Mouse (Mus musculus): ENCODE data around the gene Ghr.

Gene Ghr

DNA sequence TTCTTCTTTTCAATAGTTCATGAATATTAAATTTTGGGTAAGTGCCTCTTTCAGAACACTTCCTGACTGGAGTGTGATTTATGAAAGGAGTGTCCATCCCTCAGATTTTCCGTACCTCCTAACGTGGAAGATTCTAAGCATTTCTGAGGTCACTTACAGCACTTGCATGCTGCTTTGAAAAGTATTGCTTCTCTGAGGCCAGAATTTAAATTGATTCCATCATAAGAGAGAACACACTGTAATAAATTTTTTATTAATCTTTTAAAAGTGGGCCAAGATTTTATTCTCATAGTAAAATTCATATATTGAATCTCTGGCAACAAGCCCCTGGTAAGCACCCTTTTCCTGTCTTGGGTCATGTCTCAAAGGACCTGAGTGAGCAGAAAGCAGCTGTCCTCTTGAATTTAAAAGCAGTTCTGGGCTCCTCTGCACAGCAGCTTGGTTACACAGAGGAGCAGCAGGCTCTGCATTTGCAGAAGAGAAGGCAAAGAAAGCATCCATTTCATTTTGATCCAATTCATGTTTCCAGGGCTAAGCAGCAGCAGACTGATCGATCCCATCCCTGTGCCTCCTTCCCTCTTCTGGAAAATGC, 46.9 kb downstream of the Ghr start:
- no peak for DNase-seq (ENCODE audit: low read depth, low spot score)

DNA sequence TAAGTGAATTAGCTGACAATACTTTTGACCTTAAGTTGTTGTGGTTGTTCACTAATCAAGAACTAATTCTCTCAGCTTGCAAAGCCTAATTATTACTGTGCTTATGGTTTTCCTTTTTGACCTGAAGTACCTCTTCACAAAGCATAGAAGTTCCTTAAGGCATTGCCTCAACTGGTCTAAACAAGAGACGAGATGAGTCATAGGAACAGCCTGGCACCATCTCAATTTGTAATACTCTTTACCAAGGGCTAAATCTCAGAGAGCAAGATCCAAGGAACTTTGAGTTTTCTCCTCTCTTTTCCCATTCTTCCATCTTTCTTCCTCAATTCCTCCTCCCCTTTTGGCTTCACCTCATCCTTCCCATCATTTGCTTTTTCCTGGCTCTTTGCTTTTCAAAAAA, 69.3 kb downstream of the Ghr start:
- DNase-seq (ENCODE audit: low read depth, low spot score): no peak

DNA sequence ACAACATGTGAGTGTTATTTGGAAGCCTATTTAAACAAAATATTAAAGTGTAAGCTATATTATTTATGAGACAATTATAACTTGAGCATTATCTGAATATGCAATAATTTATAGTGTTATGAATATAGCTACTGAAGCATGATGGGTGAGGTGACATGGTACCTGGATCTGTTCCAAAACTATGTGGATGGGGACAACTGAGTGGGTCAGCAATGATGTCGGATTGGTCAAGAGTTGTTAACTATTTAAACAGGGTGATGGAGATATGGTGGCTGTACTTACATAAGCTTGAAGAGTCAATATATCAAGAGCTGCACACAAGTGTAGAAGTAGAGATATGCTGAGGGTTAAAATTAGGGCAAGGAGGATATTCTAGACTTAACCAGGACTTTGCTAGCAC, 70.9 kb downstream of the Ghr start:
- no peak for DNase-seq (ENCODE audit: low read depth, low spot score)

DNA sequence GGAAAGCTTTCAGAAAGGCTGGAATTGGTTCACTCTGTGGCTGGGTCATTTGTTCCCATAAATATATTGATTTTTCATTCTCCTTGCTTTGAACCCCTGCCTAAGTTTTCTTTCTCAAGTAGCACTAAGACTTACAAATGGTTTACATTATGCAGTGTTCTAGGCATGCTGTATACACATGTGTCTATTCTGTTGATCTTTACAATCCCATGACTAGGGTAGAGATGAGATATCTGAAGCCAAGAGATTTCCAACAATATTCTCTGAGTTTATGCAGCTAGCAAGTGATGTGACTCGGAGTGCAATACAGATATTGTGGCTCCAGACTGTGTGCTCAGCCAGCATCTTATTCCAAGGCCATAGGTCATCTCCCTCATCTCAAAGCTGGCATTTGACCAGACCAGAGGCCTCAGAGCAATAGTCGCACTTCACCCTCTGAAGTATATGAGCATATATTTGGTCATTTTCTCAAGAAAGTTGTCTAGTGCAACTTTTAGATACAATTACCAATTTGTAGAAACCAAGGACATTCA, 71.6 kb downstream of the Ghr start:
- DNase-seq (ENCODE audit: low read depth, low spot score): no peak

- peak; percentile 6 for DNase-seq (ENCODE audit: low read depth, low spot score)
Observed at GRCm38 (mm10) chr15:3509089-3509488, 74.2 kb downstream of the Ghr start.

DNA sequence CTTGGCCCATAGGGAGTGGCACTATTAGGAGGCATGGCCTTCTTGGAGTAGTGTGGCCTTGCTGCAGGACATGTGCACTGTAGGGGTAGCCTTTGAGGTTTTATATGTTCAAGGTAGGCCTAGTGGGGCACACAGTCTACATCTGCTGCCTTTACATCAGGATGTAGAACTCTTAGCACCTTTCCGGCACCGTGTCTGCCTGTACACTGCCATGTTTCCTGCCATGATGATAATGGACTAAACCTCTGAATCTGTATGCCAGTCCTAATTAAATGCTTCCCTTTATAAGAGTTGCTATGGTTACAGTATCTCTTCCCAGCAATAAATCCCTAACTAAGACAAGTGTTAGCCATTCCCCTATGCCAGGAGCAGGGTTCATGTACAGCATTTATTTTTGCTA, 76.0 kb downstream of the Ghr start:
- DNase-seq (ENCODE audit: low read depth, low spot score): no peak

GRCm38 (mm10) chr15:3504700-3505099, 78.6 kb downstream of the Ghr start:
- DNase-seq (ENCODE audit: low read depth, low spot score): no peak

DNA sequence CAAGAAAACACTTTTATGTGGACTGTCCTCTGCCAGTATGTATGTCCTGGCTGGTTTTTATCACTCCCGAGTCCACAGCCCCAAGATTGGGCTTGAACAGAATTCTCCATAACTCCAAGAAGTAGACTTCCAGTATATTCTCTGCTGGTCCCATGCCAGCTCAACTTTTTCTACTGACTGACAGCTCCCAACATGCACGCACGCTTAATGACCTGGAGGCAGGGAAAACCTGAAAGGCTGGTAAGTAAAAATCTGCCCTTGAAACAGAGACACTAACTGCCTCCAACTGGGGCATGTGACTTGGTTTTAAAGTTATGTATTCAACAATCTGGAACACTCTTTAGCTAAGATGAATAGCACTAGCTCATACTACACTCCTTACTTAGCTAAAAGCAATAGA, 81.6 kb downstream of the Ghr start:
- DNase-seq (ENCODE audit: low read depth, low spot score): no peak

GRCm38 (mm10) chr15:3499020-3499419, 84.3 kb downstream of the Ghr start:
- DNase-seq (ENCODE audit: low read depth, low spot score): no peak

- DNase-seq (ENCODE audit: low read depth, low spot score): no peak
Observed at GRCm38 (mm10) chr15:3497946-3498580, 85.2 kb downstream of the Ghr start.

GRCm38 (mm10) chr15:3490868-3491267, 92.4 kb downstream of the Ghr start:
- DNase-seq (ENCODE audit: low read depth, low spot score): no peak

DNA sequence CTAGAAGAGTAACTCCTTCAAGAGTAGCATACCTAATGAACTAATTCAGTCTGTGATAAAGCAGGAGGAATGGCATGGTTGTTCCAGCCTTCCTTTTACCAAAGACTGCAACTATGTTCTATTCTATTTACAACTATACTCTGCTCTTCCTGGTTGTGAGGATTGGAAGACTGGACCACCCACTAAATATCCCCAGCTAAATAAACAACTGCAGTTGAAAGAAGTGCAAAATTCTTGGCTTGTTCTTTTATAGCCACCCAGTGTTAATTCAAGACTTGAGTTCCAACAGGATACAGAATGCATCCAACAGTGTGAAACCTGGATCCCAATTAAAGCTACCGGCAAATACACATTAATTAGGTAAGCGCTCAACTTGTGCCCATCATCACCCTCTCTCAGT, 93.3 kb downstream of the Ghr start:
- no peak for DNase-seq (ENCODE audit: low read depth, low spot score)

- DNase-seq (ENCODE audit: low read depth, low spot score): no peak
Observed at GRCm38 (mm10) chr15:3489180-3489579, 94.1 kb downstream of the Ghr start.

DNA sequence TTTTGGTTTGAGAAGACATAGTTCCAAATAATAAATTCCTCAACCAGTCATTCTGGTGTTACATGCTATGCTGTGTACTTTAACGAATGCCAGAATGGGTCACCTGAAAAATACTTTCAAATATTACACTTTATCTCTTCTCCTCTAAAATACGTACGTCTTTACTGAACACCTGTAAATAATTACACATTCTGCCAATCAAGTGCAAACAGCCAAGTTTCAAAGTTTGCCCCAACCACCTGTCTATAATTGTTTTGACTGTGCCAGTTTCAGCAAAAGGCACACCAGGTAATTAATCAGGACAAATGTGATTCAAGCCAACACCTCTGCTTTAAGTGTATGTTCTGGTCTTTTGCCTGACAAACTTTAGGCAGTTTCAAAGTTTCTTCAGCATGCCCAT, 94.7 kb downstream of the Ghr start:
- DNase-seq (ENCODE audit: low read depth, low spot score): no peak

DNA sequence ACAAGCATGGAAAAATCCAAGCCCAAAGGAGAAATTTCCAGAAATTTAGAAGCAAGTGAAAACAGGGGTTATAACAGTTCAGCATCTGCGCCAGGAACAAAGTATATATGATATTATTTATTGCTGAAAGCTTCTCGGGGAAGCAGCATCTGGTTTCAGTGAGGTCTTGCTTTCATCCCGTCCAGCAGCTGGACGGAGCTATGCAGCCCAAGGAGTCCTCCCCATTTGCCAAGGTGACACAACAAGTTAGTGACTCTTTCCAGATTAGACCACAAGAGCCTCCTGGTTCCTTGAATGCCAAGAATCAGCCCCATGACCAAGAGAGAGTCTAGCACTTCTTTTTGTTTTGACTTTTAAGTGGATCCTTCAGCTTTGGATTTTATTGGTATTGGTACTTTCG, 96.6 kb downstream of the Ghr start:
- no peak for DNase-seq (ENCODE audit: low read depth, low spot score)

GRCm38 (mm10) chr15:3485367-3485766, 97.9 kb downstream of the Ghr start:
- no peak for DNase-seq (ENCODE audit: low read depth, low spot score)

- DNase-seq (ENCODE audit: low read depth, low spot score): no peak
Observed at GRCm38 (mm10) chr15:3483451-3483850, 99.8 kb downstream of the Ghr start.

- DNase-seq (ENCODE audit: low read depth, low spot score): no peak
Observed at GRCm38 (mm10) chr15:3469230-3469629, 114.1 kb downstream of the Ghr start.

GRCm38 (mm10) chr15:3466608-3467007, 116.7 kb downstream of the Ghr start:
- no peak for DNase-seq (ENCODE audit: low read depth, low spot score)

- no peak for DNase-seq (ENCODE audit: low read depth, low spot score)
Observed at GRCm38 (mm10) chr15:3464754-3465153, 118.5 kb downstream of the Ghr start.

DNA sequence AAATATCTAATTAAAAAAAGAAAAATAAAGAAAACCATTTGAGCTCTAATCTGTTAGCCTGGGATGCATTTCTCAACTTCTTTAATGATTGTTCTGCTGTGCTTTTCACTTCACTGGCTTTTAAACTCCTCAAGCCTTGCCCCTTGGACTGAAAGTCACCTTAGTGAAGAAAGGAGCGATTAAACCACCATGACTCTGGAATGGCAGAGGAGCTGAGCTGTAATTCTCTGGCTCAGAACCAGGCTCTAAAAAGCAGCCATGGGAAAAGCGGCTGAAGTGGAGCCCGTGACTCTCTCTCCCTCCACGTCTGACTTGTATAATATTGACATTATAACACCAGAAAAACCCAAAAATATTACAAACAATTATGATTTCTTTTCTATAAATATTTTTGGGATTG, 126.7 kb downstream of the Ghr start:
- no peak for DNase-seq (ENCODE audit: low read depth, low spot score)

GRCm38 (mm10) chr15:3455572-3455971, 127.7 kb downstream of the Ghr start:
- DNase-seq (ENCODE audit: low read depth, low spot score): no peak

DNA sequence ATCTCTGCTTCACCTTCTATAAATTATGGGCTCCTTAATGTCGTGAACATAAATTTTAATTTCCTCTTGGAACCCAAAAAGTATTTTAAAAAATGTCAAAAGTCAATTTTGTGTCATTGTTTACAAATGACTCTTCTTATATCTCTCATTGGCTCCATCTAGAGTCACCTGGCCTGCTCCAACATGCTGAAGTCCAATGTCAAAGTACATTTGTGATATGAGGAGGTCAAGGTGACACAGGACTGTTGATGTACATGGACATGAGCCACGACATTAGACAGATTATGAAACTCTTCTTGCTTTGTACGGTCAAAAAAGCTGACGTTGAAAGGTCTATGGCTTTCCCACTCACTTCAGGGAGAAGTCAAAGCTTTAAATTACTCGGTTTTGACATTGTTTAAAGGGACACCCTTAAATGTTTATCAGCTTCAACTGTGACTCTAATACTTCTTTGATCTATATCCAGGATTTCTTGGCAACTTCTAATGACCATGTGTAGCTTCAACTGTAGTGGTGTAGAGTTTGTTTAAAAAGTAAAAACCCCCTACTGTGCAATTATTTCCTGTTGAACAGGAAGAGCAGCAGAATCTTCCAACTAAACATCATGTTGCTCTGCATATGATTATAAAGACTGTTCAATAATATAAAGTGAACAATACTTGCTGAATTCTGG, 131.1 kb downstream of the Ghr start:
- no peak for DNase-seq (ENCODE audit: low read depth, low spot score)

Measured in brain, embryonic 18.5 days (tissue).